Mouse (Mus musculus) neural tube, embryonic 14.5 days (tissue): ENCODE results near the gene Sun1. TPM values are rescaled to one million over a fixed set of nuclear protein-coding genes. Genes with fewer than 3 reads are reported as not detected.

Experiments
- ATAC-seq: fragments of 200-750 bp; cut with Nextera tagmentation; 2 replicates; pipeline ENCODE4 v1.8.0; 2017; ENCODE audit warnings: low read depth, mild to moderate bottlenecking, moderate TSS enrichment, moderate library complexity
- H3K27ac ChIP-seq: fragments of 300-500 bp; sonication (generic); 2 replicates; pipeline ENCODE4 v1.5.1; 2014; ENCODE audit warnings: low read depth, mild to moderate bottlenecking, control low read depth, low read length, moderate library complexity, mixed read lengths
- H3K27me3 ChIP-seq: fragments of 300-500 bp; sonication (generic); 2 replicates; pipeline ENCODE4 v1.6.1; 2014; ENCODE audit warnings: low read length; ENCODE audit not compliant: control insufficient read depth, insufficient read depth
- H3K36me3 ChIP-seq: fragments of 300-500 bp; sonication (generic); 2 replicates; pipeline ENCODE4 v1.6.1; 2014; ENCODE audit warnings: low read length, mixed read lengths; ENCODE audit not compliant: control insufficient read depth, insufficient read depth
- H3K4me1 ChIP-seq: fragments of 300-500 bp; sonication (generic); 2 replicates; pipeline ENCODE4 v1.6.1; 2014; ENCODE audit warnings: low read length; ENCODE audit not compliant: control insufficient read depth, insufficient read depth
- H3K4me2 ChIP-seq: fragments of 300-500 bp; sonication (generic); 2 replicates; pipeline ENCODE4 v1.6.1; 2014; ENCODE audit warnings: mild to moderate bottlenecking, low read depth, low read length, control low read depth
- H3K4me3 ChIP-seq: fragments of 300-500 bp; sonication (generic); 2 replicates; pipeline ENCODE4 v1.5.1; 2014; ENCODE audit warnings: low read depth, low read length, control low read depth, mixed read lengths
- H3K9ac ChIP-seq: fragments of 300-500 bp; sonication (generic); replicated peaks from 2 replicates; pipeline ENCODE4 v1.6.1; 2014; ENCODE audit warnings: low read depth, mild to moderate bottlenecking, control low read depth, low read length, mixed read lengths
- H3K9me3 ChIP-seq: fragments of 300-500 bp; sonication (generic); 2 replicates; pipeline ENCODE4 v1.6.1; 2016; ENCODE audit warnings: low read length; ENCODE audit not compliant: control insufficient read depth
- WGBS: fragments of 180-500 bp; shearing (Covaris S2); extraction: QIAGEN DNeasy Blood & Tissue Kit; methylation state at CpG from one replicate; pipeline ENCODE4 v1.1.7; 2014; 5-methylcytosine and 5-hydroxymethylcytosine counted together
- polyA plus RNA-seq: library from polyadenylated mRNA; unstranded; fragments of >200 nt; fragmentation: Nextera tagmentation; extraction: Ambion mirVana; gene quantifications from 2 replicates; pipeline ENCODE4 v1.2.1, GENCODE M21; 2014

Sun1 gene
- polyA plus RNA-seq, 1 experiment from 2014 or later = 49.5 TPM

GRCm38 (mm10) chr5:139229716-139230115, 29.3 kb downstream of the Sun1 start:
- Histone ChIP-seq H3K9ac (no peak overlapping the region), H3K4me2 (no peak overlapping the region), H3K27ac (no peak overlapping the region), H3K4me3 (no peak overlapping the region), H3K36me3 (peaks cover 65% of the 10 kb centered on the region), H3K4me1 (no peaks in the 10 kb centered on the region), H3K9me3 (no peaks in the 10 kb centered on the region), H3K27me3 (no peaks in the 10 kb centered on the region)
- no peak for ATAC-seq
- WGBS = 96% methylated on average over 3 of the region's 3 CpGs

- no peaks in the 10 kb centered on the region for H3K27me3 ChIP-seq
- H3K4me1 ChIP-seq = no peaks in the 10 kb centered on the region
- H3K9ac ChIP-seq = no peak overlapping the region
- H3K4me3 ChIP-seq = no peak overlapping the region
- no peak overlapping the region for H3K4me2 ChIP-seq
- no peaks in the 10 kb centered on the region for H3K9me3 ChIP-seq
- WGBS = 81% methylated on average over 3 of the region's 3 CpGs
- H3K36me3 ChIP-seq = peaks cover 61% of the 10 kb centered on the region
- no peak overlapping the region for H3K27ac ChIP-seq
- no peak for ATAC-seq
Measured at GRCm38 (mm10) chr5:139232083-139232482, 31.6 kb downstream of the Sun1 start.

GRCm38 (mm10) chr5:139234423-139234822, 34.0 kb downstream of the Sun1 start:
- H3K4me1 ChIP-seq = no peaks in the 10 kb centered on the region
- H3K36me3 ChIP-seq = peaks cover 68% of the 10 kb centered on the region
- no peak overlapping the region for H3K9ac ChIP-seq
- 96% methylated on average over 4 of the region's 4 CpGs for WGBS
- no peak overlapping the region for H3K27ac ChIP-seq
- H3K9me3 ChIP-seq = no peaks in the 10 kb centered on the region
- ATAC-seq = no peak
- no peak overlapping the region for H3K4me2 ChIP-seq
- no peak overlapping the region for H3K4me3 ChIP-seq
- H3K27me3 ChIP-seq = no peaks in the 10 kb centered on the region

GRCm38 (mm10) chr5:139237436-139237835, 37.0 kb downstream of the Sun1 start:
- no peaks in the 10 kb centered on the region for H3K4me1 ChIP-seq
- no peak overlapping the region for H3K9ac ChIP-seq
- H3K27me3 ChIP-seq = no peaks in the 10 kb centered on the region
- ATAC-seq = no peak
- H3K27ac ChIP-seq = no peak overlapping the region
- H3K9me3 ChIP-seq = no peaks in the 10 kb centered on the region
- 91% methylated on average over 4 of the region's 4 CpGs for WGBS
- no peak overlapping the region for H3K4me2 ChIP-seq
- no peak overlapping the region for H3K4me3 ChIP-seq
- H3K36me3 ChIP-seq = peaks cover 75% of the 10 kb centered on the region

GRCm38 (mm10) chr5:139241022-139241761, 40.8 kb downstream of the Sun1 start:
- H3K27ac ChIP-seq = no peak overlapping the region
- no peak overlapping the region for H3K9ac ChIP-seq
- H3K4me3 ChIP-seq = no peak overlapping the region
- no peak for ATAC-seq
- peaks cover 79% of the 10 kb centered on the region for H3K36me3 ChIP-seq
- WGBS = 94% methylated on average over 15 of the region's 15 CpGs
- H3K27me3 ChIP-seq = no peaks in the 10 kb centered on the region
- no peaks in the 10 kb centered on the region for H3K9me3 ChIP-seq
- no peaks in the 10 kb centered on the region for H3K4me1 ChIP-seq
- no peak overlapping the region for H3K4me2 ChIP-seq

- Histone ChIP-seq H3K4me2 (no peak overlapping the region), H3K9ac (no peak overlapping the region), H3K27me3 (no peaks in the 10 kb centered on the region), H3K4me3 (no peak overlapping the region), H3K27ac (no peak overlapping the region), H3K9me3 (no peaks in the 10 kb centered on the region), H3K36me3 (peaks cover 78% of the 10 kb centered on the region), H3K4me1 (no peaks in the 10 kb centered on the region)
- WGBS = 74% methylated on average over 1 of the region's 1 CpGs
- no peak for ATAC-seq
Measured at GRCm38 (mm10) chr5:139243384-139243783, 42.9 kb downstream of the Sun1 start.

- H3K9me3 ChIP-seq = no peaks in the 10 kb centered on the region
- H3K36me3 ChIP-seq = peaks cover 59% of the 10 kb centered on the region
- no peaks in the 10 kb centered on the region for H3K4me1 ChIP-seq
- H3K27ac ChIP-seq = no peak overlapping the region
- no peak overlapping the region for H3K9ac ChIP-seq
- ATAC-seq = no peak
- no peaks in the 10 kb centered on the region for H3K27me3 ChIP-seq
- H3K4me3 ChIP-seq = no peak overlapping the region
- no peak overlapping the region for H3K4me2 ChIP-seq
- WGBS = 98% methylated on average over 3 of the region's 3 CpGs
Measured at GRCm38 (mm10) chr5:139247767-139248166, 47.3 kb downstream of the Sun1 start.

- ATAC-seq = no peak
- Histone ChIP-seq H3K27me3 (no peaks in the 10 kb centered on the region), H3K9me3 (no peaks in the 10 kb centered on the region), H3K9ac (no peak overlapping the region), H3K4me3 (no peak overlapping the region), H3K4me1 (peaks cover 8% of the 10 kb centered on the region), H3K27ac (no peak overlapping the region), H3K36me3 (peaks cover 51% of the 10 kb centered on the region), H3K4me2 (no peak overlapping the region)
- 88% methylated on average over 3 of the region's 3 CpGs for WGBS
Measured at GRCm38 (mm10) chr5:139248846-139249245, 48.4 kb downstream of the Sun1 start.

GRCm38 (mm10) chr5:139251279-139251678, 50.8 kb downstream of the Sun1 start:
- peak overlapping the region; percentile 66; the same call in 1 of the 2 replicates for H3K9ac ChIP-seq
- no peaks in the 10 kb centered on the region for H3K27me3 ChIP-seq
- peaks cover 10% of the 10 kb centered on the region for H3K4me1 ChIP-seq
- peak overlapping the region; percentile 74; the same call in 1 of the 2 replicates for H3K4me3 ChIP-seq
- no peak for ATAC-seq
- peaks cover 32% of the 10 kb centered on the region for H3K36me3 ChIP-seq
- no peaks in the 10 kb centered on the region for H3K9me3 ChIP-seq
- WGBS = 83% methylated on average over 7 of the region's 7 CpGs
- H3K27ac ChIP-seq = no peak overlapping the region; the same call in 1 of the 2 replicates
- H3K4me2 ChIP-seq = peak overlapping the region; percentile 72
